Mouse (Mus musculus) heart, postnatal 0 days (tissue): Measurements from ENCODE around the gene Gpatch2.

Experiments
- CTCF ChIP-seq: IDR thresholded peaks from 2 replicates; pipeline ENCODE4 v1.5.1; 2016; ENCODE audit warnings: antibody characterized with exemption, control low read depth, low read depth
- EP300 ChIP-seq: IDR thresholded peaks from 2 replicates; pipeline ENCODE4 v1.6.1; 2016; ENCODE audit warnings: antibody characterized with exemption, low read depth

DNA sequence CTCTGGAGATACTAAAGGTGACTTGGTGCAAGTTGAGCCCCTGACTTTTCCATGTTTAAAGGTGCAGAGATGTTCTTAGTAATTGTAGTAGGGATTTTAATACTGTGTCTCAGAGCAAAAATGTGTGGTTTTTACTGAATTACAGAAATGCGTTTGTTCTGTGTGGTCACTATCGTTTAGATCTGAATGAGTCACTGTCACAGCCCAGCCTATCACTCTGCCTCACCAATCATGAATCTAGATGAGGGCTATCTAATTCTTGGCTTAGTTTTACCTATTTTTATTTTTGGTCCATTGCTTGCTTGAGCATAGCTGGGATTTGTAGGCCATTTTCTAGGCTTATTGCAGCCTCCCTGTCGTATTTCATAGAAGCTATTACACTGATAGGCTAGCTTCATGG lies 19.9 kb downstream of the Gpatch2 start:
- TF ChIP-seq CTCF (no peak), EP300 (no peak)
